Mouse (Mus musculus) heart, embryonic 13.5 days (tissue): ENCODE results near the gene Izumo2. TPM values are rescaled to one million over a fixed set of nuclear protein-coding genes. Genes with fewer than 3 reads are reported as not detected.

Experiments used
- ATAC-seq: fragments of 200-750 bp; cut with Nextera tagmentation; 2 replicates; pipeline ENCODE4 v1.8.0; 2017; ENCODE audit warnings: moderate TSS enrichment; ENCODE audit not compliant: insufficient number of reproducible peaks, low FRiP score, low TSS enrichment; ENCODE audit errors: extremely low read depth
- H3K27ac ChIP-seq: fragments of 300-500 bp; sonication (generic); replicated peaks from 2 replicates; pipeline ENCODE4 v1.5.1; 2015; ENCODE audit warnings: moderate library complexity, mild to moderate bottlenecking, inconsistent platforms
- H3K27me3 ChIP-seq: fragments of 300-500 bp; sonication (generic); replicated peaks from 2 replicates; pipeline ENCODE4 v1.6.1; 2015; ENCODE audit warnings: mild to moderate bottlenecking, inconsistent platforms
- H3K36me3 ChIP-seq: fragments of 300-500 bp; sonication (generic); 2 replicates; pipeline ENCODE4 v1.6.1; 2015; ENCODE audit warnings: mild to moderate bottlenecking, inconsistent platforms
- H3K4me1 ChIP-seq: fragments of 300-500 bp; sonication (generic); 2 replicates; pipeline ENCODE4 v1.6.1; 2015; ENCODE audit warnings: inconsistent platforms
- H3K4me2 ChIP-seq: fragments of 300-500 bp; sonication (generic); 2 replicates; pipeline ENCODE4 v1.6.1; 2015; ENCODE audit warnings: inconsistent platforms, mild to moderate bottlenecking, moderate library complexity
- H3K4me3 ChIP-seq: fragments of 300-500 bp; sonication (generic); 2 replicates; pipeline ENCODE4 v1.5.1; 2015; ENCODE audit warnings: moderate library complexity, mild to moderate bottlenecking, inconsistent platforms
- H3K9ac ChIP-seq: fragments of 300-500 bp; sonication (generic); 2 replicates; pipeline ENCODE4 v1.6.1; 2015; ENCODE audit warnings: inconsistent platforms, mild to moderate bottlenecking, moderate library complexity
- H3K9me3 ChIP-seq: fragments of 300-500 bp; sonication (generic); 2 replicates; pipeline ENCODE4 v1.6.1; 2016; ENCODE audit warnings: inconsistent platforms
- WGBS: fragments of 180-500 bp; shearing (Covaris S2); methylation state at CpG from one replicate; pipeline ENCODE4 v1.1.7; 2015; ENCODE audit warnings: mixed read lengths; 5-methylcytosine and 5-hydroxymethylcytosine counted together
- polyA plus RNA-seq: library from polyadenylated mRNA; unstranded; fragments of >200 nt; fragmentation: Nextera tagmentation; extraction: Ambion mirVana; gene quantifications from 2 replicates; pipeline ENCODE4 v1.2.1, GENCODE M21; 2015

The Izumo2 gene
- not detected in 2 replicates for polyA plus RNA-seq

DNA sequence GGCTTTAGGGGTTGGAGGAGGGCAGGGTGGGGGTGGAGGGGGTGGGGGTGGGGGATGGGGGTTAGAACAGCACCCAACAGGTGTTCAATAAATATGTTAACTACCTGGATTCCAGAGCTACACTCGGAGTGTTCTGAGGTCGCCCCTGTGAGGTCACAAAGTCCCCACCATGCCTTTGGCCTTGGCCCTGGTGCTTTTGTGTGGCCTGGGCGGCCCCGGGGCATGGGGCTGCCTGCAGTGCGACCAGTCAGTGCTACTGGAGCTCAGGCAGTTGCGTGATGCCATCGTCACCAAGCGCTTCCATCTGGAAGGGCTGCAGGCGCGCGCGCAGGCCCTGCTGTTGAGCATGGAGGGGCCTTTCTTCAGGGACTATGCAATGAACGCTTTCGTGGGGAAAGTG, at the start of gene Izumo2:
Izumo2 (plus strand) TSS at position 169 of the 400 bp plus-strand sequence.
- Histone ChIP-seq H3K36me3 (no peaks in the 10 kb centered on the region), H3K27me3 (0 out of 2 replicates have a peak, but pooled peaks cover 5% of the 10 kb centered on the region), H3K4me2 (no peak within 1 kb of the TSS), H3K4me1 (no peaks in the 10 kb centered on the region), H3K9me3 (peaks cover 6% of the 10 kb centered on the region; the same call in 1 of the 2 replicates), H3K9ac (no peak within 1 kb of the TSS), H3K27ac (no peak within 1 kb of the TSS), H3K4me3 (no peak within 1 kb of the TSS)
- 69% methylated on average over 14 of the region's 14 CpGs for WGBS
- ATAC-seq, result no peak

DNA sequence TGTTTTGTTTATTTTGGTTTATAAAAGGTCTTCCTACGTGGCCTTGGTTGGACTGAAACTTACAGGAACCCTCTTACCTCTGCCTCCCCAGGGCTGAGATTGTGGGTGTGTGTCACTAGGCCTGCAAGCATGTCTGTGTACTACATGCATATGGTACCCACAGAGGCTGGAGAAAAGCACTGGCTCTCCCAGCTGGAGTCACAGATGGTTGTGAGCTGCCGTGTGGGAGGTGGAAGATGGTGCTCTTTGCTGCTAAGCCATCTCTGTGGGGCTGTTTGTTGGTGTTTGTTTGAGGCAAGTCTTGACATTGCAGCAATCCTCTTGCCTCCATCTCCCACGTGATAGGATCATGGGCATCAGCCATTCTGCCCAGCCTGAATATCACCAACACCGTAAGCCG, 47.3 kb upstream of the Izumo2 start:
- Histone ChIP-seq H3K4me3 (no peak overlapping the region), H3K27ac (no peak overlapping the region), H3K27me3 (peaks cover 26% of the 10 kb centered on the region), H3K9me3 (no peaks in the 10 kb centered on the region), H3K4me1 (no peaks in the 10 kb centered on the region), H3K9ac (no peak overlapping the region), H3K36me3 (no peaks in the 10 kb centered on the region), H3K4me2 (no peak overlapping the region)
- WGBS, result 68% methylated on average over 5 of the region's 5 CpGs
- ATAC-seq, result no peak

DNA sequence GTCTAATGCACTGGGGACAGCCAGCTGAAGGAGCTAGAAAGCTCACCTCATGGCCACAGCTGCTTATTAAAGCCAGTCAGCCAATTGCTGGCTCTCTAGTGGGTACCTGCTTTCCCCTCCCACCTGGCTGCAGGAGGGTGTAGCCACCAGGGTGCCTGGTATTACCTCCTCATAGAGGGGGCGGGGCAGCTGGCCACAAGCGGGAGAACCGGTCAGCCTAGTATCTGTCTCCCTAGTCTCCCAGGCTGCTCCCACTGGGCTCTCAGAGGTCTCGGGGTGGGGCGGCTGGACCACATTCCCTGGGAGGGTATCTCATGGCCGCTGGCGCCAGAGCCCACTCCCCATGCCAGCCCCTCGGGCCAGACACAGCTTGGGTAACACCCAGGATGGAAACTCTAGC, 46.4 kb upstream of the Izumo2 start:
- Histone ChIP-seq H3K9me3 (peaks cover 4% of the 10 kb centered on the region), H3K27ac (no peak overlapping the region), H3K36me3 (no peaks in the 10 kb centered on the region), H3K4me1 (no peaks in the 10 kb centered on the region), H3K9ac (no peak overlapping the region), H3K4me3 (no peak overlapping the region), H3K4me2 (no peak overlapping the region), H3K27me3 (peaks cover 27% of the 10 kb centered on the region)
- ATAC-seq, result no peak
- WGBS, result 16% methylated on average over 8 of the region's 8 CpGs

DNA sequence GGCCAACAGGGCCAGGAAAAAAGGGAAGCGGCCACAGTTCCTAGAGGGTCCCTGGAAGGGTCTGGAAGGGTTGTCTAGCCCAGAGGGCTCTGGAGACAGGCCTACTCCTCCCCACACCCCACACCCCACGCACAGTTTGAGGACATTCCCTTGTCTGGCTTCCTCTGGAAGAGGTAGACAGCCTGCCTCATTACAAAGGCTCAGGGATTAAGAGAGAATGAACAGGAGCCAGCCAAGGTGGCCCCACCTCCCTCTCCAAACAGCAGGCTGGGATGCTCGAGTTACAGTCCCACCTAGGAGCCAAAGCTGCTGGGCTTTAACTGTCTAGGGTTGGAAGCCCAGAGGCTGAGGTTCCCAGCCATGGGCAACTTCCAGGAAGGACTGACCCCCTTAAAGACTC, 46.0 kb upstream of the Izumo2 start:
- no peak overlapping the region for H3K27ac ChIP-seq
- no peak overlapping the region for H3K4me3 ChIP-seq
- H3K4me1 ChIP-seq, result no peaks in the 10 kb centered on the region
- peaks cover 31% of the 10 kb centered on the region for H3K27me3 ChIP-seq
- H3K4me2 ChIP-seq, result no peak overlapping the region
- H3K9me3 ChIP-seq, result peaks cover 4% of the 10 kb centered on the region
- no peaks in the 10 kb centered on the region for H3K36me3 ChIP-seq
- ATAC-seq, result no peak
- no peak overlapping the region for H3K9ac ChIP-seq
- 8% methylated on average over 3 of the region's 3 CpGs for WGBS

DNA sequence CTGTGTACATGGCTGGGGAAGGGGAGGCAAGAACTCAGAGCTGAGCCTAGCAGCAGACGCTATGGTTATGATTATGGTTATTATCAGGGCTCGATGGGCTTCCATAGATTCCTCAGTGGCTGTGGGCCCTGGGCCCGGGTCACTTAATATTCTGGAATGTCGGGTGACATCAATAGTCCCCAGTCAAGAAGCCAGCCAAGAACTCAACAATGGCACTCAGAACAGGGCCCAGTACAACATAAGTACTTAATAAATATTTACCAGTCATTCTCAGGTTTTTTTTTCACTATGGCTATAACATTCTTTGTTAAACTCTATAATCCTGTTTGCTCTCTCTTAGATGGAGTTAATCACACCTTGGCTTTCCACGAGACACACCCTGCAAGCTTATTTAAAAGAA, 45.0 kb upstream of the Izumo2 start:
- 68% methylated on average over 5 of the region's 5 CpGs for WGBS
- H3K4me3 ChIP-seq, result no peak overlapping the region

DNA sequence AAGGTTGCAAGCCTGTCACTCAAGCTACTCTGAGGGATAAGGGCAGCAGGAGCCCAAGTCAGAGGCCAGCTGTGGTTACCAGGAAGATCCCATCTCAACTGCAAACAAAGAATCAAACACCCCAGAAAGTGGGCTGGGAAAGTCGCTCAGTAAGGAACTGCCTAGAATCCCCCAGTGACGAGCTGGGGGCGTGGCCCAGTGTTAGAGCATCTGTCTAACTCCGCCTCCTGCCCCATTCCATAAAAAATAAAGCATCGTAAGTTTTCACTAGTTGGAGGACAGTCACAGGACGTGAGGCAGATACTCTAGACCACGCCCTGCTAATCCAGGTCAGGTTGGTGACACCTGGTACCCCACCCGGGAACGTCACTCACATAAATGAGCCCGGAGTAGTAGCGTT, 43.8 kb upstream of the Izumo2 start:
- peaks cover 52% of the 10 kb centered on the region for H3K27me3 ChIP-seq
- 28% methylated on average over 11 of the region's 11 CpGs for WGBS
- no peak overlapping the region for H3K4me2 ChIP-seq
- H3K4me1 ChIP-seq, result no peaks in the 10 kb centered on the region
- no peaks in the 10 kb centered on the region for H3K36me3 ChIP-seq
- H3K27ac ChIP-seq, result no peak overlapping the region
- peaks cover 4% of the 10 kb centered on the region for H3K9me3 ChIP-seq
- H3K4me3 ChIP-seq, result no peak overlapping the region
- no peak for ATAC-seq
- H3K9ac ChIP-seq, result no peak overlapping the region

More for the DNA sequence above, 45.0 kb upstream of the Izumo2 start:
- H3K9me3 ChIP-seq, result peaks cover 4% of the 10 kb centered on the region
- H3K27me3 ChIP-seq, result peaks cover 40% of the 10 kb centered on the region
- no peaks in the 10 kb centered on the region for H3K4me1 ChIP-seq
- no peak overlapping the region for H3K4me2 ChIP-seq
- H3K9ac ChIP-seq, result no peak overlapping the region
- H3K27ac ChIP-seq, result no peak overlapping the region
- no peak for ATAC-seq
- H3K36me3 ChIP-seq, result no peaks in the 10 kb centered on the region

DNA sequence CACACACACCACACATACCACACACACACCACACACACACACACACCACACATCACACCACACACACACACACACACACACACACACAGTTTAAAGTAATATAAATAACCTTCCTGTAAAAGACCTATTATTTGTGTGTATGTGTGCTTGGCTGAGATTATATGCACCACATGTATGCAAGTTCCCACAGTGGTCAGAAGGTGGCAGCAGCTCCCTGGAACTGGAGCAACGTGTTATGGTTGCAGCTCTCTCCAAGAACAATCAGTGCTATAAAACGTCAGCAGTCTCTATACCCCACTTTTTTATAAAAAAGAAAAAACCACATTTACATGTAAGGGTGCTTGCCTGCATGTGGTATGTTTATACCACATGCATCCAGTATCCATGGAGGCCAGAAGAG, 42.1 kb upstream of the Izumo2 start:
- no peak overlapping the region for H3K27ac ChIP-seq
- H3K4me1 ChIP-seq, result peaks cover 6% of the 10 kb centered on the region
- peaks cover 67% of the 10 kb centered on the region for H3K27me3 ChIP-seq
- H3K4me3 ChIP-seq, result no peak overlapping the region
- peaks cover 4% of the 10 kb centered on the region for H3K9me3 ChIP-seq
- 69% methylated on average over 2 of the region's 2 CpGs for WGBS
- no peaks in the 10 kb centered on the region for H3K36me3 ChIP-seq
- no peak overlapping the region for H3K9ac ChIP-seq
- H3K4me2 ChIP-seq, result no peak overlapping the region
- no peak for ATAC-seq

DNA sequence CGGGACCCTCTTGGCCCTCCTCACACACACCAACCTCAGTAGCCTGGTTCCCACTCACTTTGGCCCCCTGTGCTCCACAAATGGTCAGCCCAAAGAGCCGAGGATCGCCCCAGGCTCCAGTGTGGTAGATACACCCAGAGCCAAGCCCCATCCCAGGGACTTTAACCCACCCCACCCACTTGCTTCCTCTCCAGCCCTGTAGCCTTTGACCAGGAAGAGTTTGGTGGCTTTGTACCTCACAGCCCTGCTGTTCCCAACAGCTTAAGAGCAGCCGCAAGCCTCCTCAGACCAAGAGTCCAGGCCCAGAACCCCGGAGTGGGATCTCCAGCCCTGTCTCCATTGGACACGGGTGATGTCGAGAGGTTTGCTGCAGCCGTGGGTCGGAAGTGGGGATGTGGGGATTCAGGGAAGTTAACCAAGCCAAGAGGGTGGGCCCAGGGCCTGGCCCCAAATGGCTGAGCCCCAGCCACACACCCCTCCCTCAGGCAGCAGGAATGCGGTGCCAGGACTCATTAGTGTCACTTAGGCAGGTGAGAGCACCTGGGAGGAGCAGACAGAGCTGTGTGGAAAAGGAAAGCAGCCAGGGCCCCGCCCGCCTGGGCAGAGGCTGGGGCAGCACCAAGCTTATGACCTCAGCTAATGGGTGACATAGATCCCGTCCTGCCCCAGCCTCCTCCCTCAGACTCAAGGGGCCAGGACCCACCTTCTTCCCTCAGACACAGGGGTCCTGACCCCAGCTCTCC, 40.4 kb upstream of the Izumo2 start:
- no peak overlapping the region for H3K9ac ChIP-seq
- WGBS, result 62% methylated on average over 13 of the region's 13 CpGs
- H3K27ac ChIP-seq, result no peak overlapping the region
- H3K4me2 ChIP-seq, result no peak overlapping the region
- H3K4me1 ChIP-seq, result peaks cover 10% of the 10 kb centered on the region
- peaks cover 4% of the 10 kb centered on the region for H3K9me3 ChIP-seq
- H3K36me3 ChIP-seq, result no peaks in the 10 kb centered on the region
- no peak overlapping the region for H3K4me3 ChIP-seq
- no peak for ATAC-seq
- peaks cover 68% of the 10 kb centered on the region for H3K27me3 ChIP-seq

DNA sequence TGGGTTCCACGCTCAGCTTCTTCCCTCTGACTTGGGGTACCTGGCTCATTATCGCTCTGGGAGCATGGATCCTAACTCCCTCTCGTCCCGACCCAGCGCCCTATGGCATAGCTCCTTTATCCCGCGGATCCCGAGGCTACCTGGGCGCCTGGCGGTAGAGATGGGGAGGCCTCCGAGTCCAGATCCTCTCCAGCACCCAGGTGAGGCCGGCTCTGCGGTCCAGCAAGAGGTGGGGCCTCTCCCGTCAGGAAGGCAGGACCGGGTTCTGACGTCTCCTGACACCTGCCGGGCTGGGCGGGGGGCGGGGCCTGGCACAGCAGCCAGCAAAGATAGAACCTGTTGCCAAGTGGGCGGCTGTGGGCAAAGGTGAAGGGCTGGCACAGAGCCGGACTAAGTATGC, 39.4 kb upstream of the Izumo2 start:
- Histone ChIP-seq H3K27ac (no peak overlapping the region), H3K9me3 (peaks cover 4% of the 10 kb centered on the region), H3K4me3 (no peak overlapping the region), H3K27me3 (peaks cover 64% of the 10 kb centered on the region), H3K4me1 (peaks cover 10% of the 10 kb centered on the region), H3K36me3 (no peaks in the 10 kb centered on the region), H3K4me2 (no peak overlapping the region), H3K9ac (no peak overlapping the region)
- no peak for ATAC-seq
- WGBS, result 12% methylated on average over 21 of the region's 21 CpGs

DNA sequence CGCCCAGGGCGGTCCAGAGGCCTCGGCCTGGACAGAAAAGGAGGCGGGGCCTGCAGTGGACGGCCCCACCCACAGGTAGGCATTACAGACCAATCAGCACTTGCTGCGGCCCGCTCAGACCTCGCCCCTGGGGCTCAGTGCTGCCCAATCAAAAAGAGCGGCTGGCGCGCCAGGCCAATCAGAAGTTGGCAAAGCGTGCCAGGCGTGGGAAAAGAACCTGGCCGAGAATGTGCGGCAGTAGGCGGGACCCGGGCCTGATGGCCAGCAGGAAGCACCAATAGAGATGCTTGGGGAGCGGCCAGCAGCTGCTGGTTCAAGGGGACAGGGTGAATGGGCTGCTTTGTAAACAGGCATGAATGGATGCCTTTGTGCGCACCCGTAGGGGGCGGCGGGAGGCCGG, 37.7 kb upstream of the Izumo2 start, which contains the start of gene Myh14:
Myh14 (minus strand) TSS at position 41 of the 400 bp plus-strand sequence.
- 2% methylated on average over 23 of the region's 23 CpGs for WGBS
- peak; percentile 78; the same call in 1 of the 2 replicates for ATAC-seq
- Histone ChIP-seq H3K36me3 (no peaks in the 10 kb centered on the region), H3K4me3 (peak within 1 kb of the TSS; percentile 43), H3K9ac (peak within 1 kb of the TSS; percentile 68), H3K27ac (no peak within 1 kb of the TSS), H3K4me2 (peak within 1 kb of the TSS; percentile 69), H3K27me3 (peaks cover 56% of the 10 kb centered on the region), H3K9me3 (peaks cover 4% of the 10 kb centered on the region), H3K4me1 (peaks cover 10% of the 10 kb centered on the region)

DNA sequence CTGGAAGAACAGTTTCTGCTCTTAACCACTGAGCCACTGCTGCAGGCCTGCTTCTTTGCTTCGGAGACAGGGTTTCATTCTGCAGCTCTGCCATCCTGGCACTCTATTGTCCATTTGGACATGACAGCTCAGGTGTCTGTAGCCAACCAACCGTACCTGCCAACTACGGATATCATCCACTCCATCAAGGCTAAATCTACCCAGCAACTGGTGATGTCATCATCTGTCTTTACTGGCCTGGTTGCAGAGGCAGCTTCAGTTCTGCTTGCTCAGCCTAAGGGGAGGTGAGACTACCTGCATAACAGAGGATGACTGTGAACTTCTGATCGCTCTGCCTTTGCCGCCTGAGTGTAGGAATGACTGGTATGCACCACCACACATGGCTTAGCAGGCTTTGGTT, 36.3 kb upstream of the Izumo2 start:
- Histone ChIP-seq H3K9ac (no peak overlapping the region), H3K27me3 (peaks cover 55% of the 10 kb centered on the region), H3K36me3 (no peaks in the 10 kb centered on the region), H3K9me3 (no peaks in the 10 kb centered on the region), H3K4me3 (no peak overlapping the region), H3K4me1 (peaks cover 10% of the 10 kb centered on the region), H3K27ac (no peak overlapping the region), H3K4me2 (no peak overlapping the region)
- no peak for ATAC-seq
- 64% methylated on average over 5 of the region's 5 CpGs for WGBS

DNA sequence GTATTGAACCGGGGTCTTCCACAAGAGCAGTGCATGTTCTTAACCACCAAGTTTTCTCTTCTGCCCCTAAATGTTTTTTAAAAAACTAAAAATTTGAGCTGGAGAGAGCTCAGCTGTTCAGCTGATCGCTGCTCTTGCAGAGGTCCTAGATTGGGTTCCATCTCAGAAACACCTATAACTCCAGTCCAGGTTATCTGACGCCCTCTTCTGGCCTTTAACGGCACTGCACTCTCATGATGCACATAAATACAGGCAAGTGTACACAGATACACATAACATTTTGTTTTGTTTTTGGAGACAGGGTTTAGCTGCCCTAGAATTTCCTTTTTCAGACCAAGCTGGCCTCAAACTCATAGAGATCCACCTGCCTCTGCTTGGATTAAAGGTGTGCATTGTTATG, 34.0 kb upstream of the Izumo2 start:
- 67% methylated on average over 4 of the region's 4 CpGs for WGBS
- H3K4me2 ChIP-seq, result no peak overlapping the region

More for the DNA sequence above, 34.0 kb upstream of the Izumo2 start:
- Histone ChIP-seq H3K36me3 (no peaks in the 10 kb centered on the region), H3K9ac (no peak overlapping the region), H3K4me3 (no peak overlapping the region), H3K4me1 (peaks cover 10% of the 10 kb centered on the region), H3K27ac (no peak overlapping the region), H3K27me3 (peaks cover 32% of the 10 kb centered on the region), H3K9me3 (no peaks in the 10 kb centered on the region)
- no peak for ATAC-seq
